Mouse (Mus musculus) adipose tissue, adult 10 weeks (tissue): ENCODE results near the gene Fubp3. TPM values are rescaled to one million over a fixed set of nuclear protein-coding genes. Genes with fewer than 3 reads are reported as not detected.

Source experiments
- polyA plus RNA-seq: library from polyadenylated mRNA; stranded (reverse); fragments of 350-450 nt; fragmentation: Illumina TruSeq; extraction: RNeasy Lipid Tissue Mini Kit (QIAGEN cat#74804); gene quantifications from one replicate; pipeline ENCODE4 v1.2.3, GENCODE M21; 2014; ENCODE audit warnings: low read depth, low replicate concordance

The Fubp3 gene
- polyA plus RNA-seq, result 30.8 TPM

GRCm38 (mm10) chr2:31572051-31572914 is at the start of gene Fubp3:
Gene Fubp3, plus strand, starts transcription at chr2:31572651.

GRCm38 (mm10) chr2:31639901-31640608 is 67.6 kb downstream of the Fubp3 start, which contains the start of gene Prdm12:
Gene Prdm12, plus strand, starts transcription at chr2:31640037.

Other genes starting within 250 kb of the Fubp3 start
- 21.0 TPM for gene Ass1, start 102.4 kb upstream of the Fubp3 start, polyA plus RNA-seq
- gene Prdm12, start 67.4 kb downstream of the Fubp3 start, polyA plus RNA-seq, result not detected
- gene Exosc2, start 98.1 kb downstream of the Fubp3 start, polyA plus RNA-seq, result 18.6 TPM
- gene Abl1, start 115.7 kb downstream of the Fubp3 start, polyA plus RNA-seq, result 35.3 TPM
- 1.1 TPM for gene Qrfp, start 237.9 kb downstream of the Fubp3 start, polyA plus RNA-seq